Comparison of ENCODE assay signal across 8 mouse cellular contexts in genomic region chr9:103108943-103109670, GRCm38 (mm10). TPM values are rescaled to one million over a fixed set of nuclear protein-coding genes. Genes with fewer than 3 reads are reported as not detected.
DNase-seq lines count a peak whose midpoint lies in the region; ATAC-seq and TF ChIP-seq lines count a peak whose summit lies in the region.

No protein-coding gene starts in this region.

- 35% methylated on average over 18 of the region's 18 CpGs for WGBS in embryonic facial prominence, embryonic 13.5 days
- 25% methylated on average over 18 of the region's 18 CpGs for WGBS in intestine, embryonic 15.5 days
- whole genome bisulfite sequencing in neural tube, embryonic 14.5 days: 34% methylated on average over 18 of the region's 18 CpGs

- H3K9me3 ChIP-seq in embryonic facial prominence, embryonic 13.5 days: no peaks in the 10 kb centered on the region
- no peaks in the 10 kb centered on the region for H3K9me3 ChIP-seq in intestine, embryonic 15.5 days
- H3K9me3 ChIP-seq in neural tube, embryonic 14.5 days (ENCODE audit: control insufficient read depth, low read length): no peaks in the 10 kb centered on the region

- intact Hi-C loops in left cerebral cortex, adult 2 months (cut with DNase I): no loop called here

- H3K4me1 ChIP-seq in embryonic facial prominence, embryonic 13.5 days: peaks cover 26% of the 10 kb centered on the region
- H3K4me1 ChIP-seq in intestine, embryonic 15.5 days (replicated peaks): peaks cover 20% of the 10 kb centered on the region
- peaks cover 22% of the 10 kb centered on the region for H3K4me1 ChIP-seq in neural tube, embryonic 14.5 days (ENCODE audit: control insufficient read depth, insufficient read depth, low read length)

- ATAC-seq in embryonic facial prominence, embryonic 13.5 days (ENCODE audit: insufficient number of reproducible peaks, insufficient read depth, low FRiP score, low TSS enrichment, low read depth): no peak
- ATAC-seq in intestine, embryonic 15.5 days: no peak
- ATAC-seq in neural tube, embryonic 14.5 days (ENCODE audit: low read depth): no peak

- H3K4me3 ChIP-seq in left cerebral cortex, adult 2 months: peak overlapping the region; percentile 43
- H3K4me3 ChIP-seq in embryonic facial prominence, embryonic 13.5 days: peak overlapping the region; percentile 49
- H3K4me3 ChIP-seq in intestine, embryonic 15.5 days (replicated peaks): peak overlapping the region; percentile 40
- H3K4me3 ChIP-seq in neural tube, embryonic 14.5 days (ENCODE audit: low read depth, low read length): peak overlapping the region; percentile 36

- peak overlapping the region; percentile 88 for H3K27ac ChIP-seq in left cerebral cortex, adult 2 months
- H3K27ac ChIP-seq in embryonic facial prominence, embryonic 13.5 days: no peak overlapping the region
- H3K27ac ChIP-seq in intestine, embryonic 15.5 days: no peak overlapping the region
- no peak overlapping the region for H3K27ac ChIP-seq in neural tube, embryonic 14.5 days (ENCODE audit: low read depth, low read length)

- no peak for TF ChIP-seq CTCF in left cerebral cortex, adult 2 months (IDR thresholded peaks at IDR 0.05)

- peak overlapping the region; percentile 68 for H3K4me2 ChIP-seq in embryonic facial prominence, embryonic 13.5 days
- H3K4me2 ChIP-seq in intestine, embryonic 15.5 days (replicated peaks): peak overlapping the region; percentile 70
- peak overlapping the region; percentile 65 for H3K4me2 ChIP-seq in neural tube, embryonic 14.5 days (ENCODE audit: low read depth, low read length)

- peak overlapping the region; percentile 65 for H3K9ac ChIP-seq in embryonic facial prominence, embryonic 13.5 days
- H3K9ac ChIP-seq in intestine, embryonic 15.5 days: peak overlapping the region; percentile 28
- H3K9ac ChIP-seq in neural tube, embryonic 14.5 days (replicated peaks; ENCODE audit: low read depth, low read length): peak overlapping the region; percentile 55

- peaks cover 44% of the 10 kb centered on the region for H3K27me3 ChIP-seq in embryonic facial prominence, embryonic 13.5 days
- peaks cover 41% of the 10 kb centered on the region for H3K27me3 ChIP-seq in intestine, embryonic 15.5 days (replicated peaks)
- no peaks in the 10 kb centered on the region for H3K27me3 ChIP-seq in neural tube, embryonic 14.5 days (ENCODE audit: control insufficient read depth, insufficient read depth, low read length)

- no peak for DNase-seq in left cerebral cortex, adult 2 months (ENCODE audit: extremely low spot score in 1 of 2, low spot score in 2 of 2)
- DNase-seq in left cerebral cortex, adult 9 months (ENCODE audit: low spot score in 2 of 2): no peak
- DNase-seq in adrenal gland, postnatal 10 days: no peak
- DNase-seq in kidney, adult 9 months: no peak
- no peak for DNase-seq in kidney, postnatal 14 days

- no peaks in the 10 kb centered on the region for H3K36me3 ChIP-seq in embryonic facial prominence, embryonic 13.5 days
- no peaks in the 10 kb centered on the region for H3K36me3 ChIP-seq in intestine, embryonic 15.5 days
- H3K36me3 ChIP-seq in neural tube, embryonic 14.5 days (ENCODE audit: control insufficient read depth, insufficient read depth, low read length): no peaks in the 10 kb centered on the region

RNA-seq across cellular contexts. Expression of gene Rab6b, which starts 2.5 kb away (rescaled TPM):
- total RNA-seq in left cerebral cortex, adult 2 months (2021): 100 to 1,000 TPM; 605 to 610 TPM
- polyA plus RNA-seq in embryonic facial prominence, embryonic 13.5 days (2015; fragmentation: Nextera tagmentation; extraction: Ambion mirVana): 7.7 and 8.1 TPM in 2 replicates
- 5.7 and 5.9 TPM in 2 replicates for polyA plus RNA-seq in intestine, embryonic 15.5 days (2015; fragmentation: Nextera tagmentation; extraction: Ambion mirVana)
- 92.1 and 95.2 TPM in 2 replicates for polyA plus RNA-seq in neural tube, embryonic 14.5 days (2014; fragmentation: Nextera tagmentation; extraction: Ambion mirVana)
- total RNA-seq in adrenal gland, postnatal 10 days (2021): 10 to 100 TPM in 1 of 2 experiments, 1 to 10 TPM in 1; 7.0 to 14.7 TPM

Comparison
In these comparisons a context has a peak if more than half of its experiments do, and no peak if none do; other contexts are left out.
1. RNA of gene Rab6b, which starts 2.5 kb away (polyA plus RNA-seq): 92.1 to 95.2 TPM in neural tube, embryonic 14.5 days; 7.7 to 8.1 TPM in embryonic facial prominence, embryonic 13.5 days and 5.7 to 5.9 TPM in intestine, embryonic 15.5 days; every median in the first group is over 10 times any median in the second.
2. Peak in every context shown above with its lines, with median percentiles within 50 percentile points of each other: H3K4me3 ChIP-seq, H3K4me2 ChIP-seq and H3K9ac ChIP-seq.